In genomic region chr14:62333909-62334687, GRCm38 (mm10) we compare ENCODE assay signal across 13 mouse cellular contexts. TPM values are rescaled to one million over a fixed set of nuclear protein-coding genes. Genes with fewer than 3 reads are reported as not detected.
A peak's percentile ranks its signal among the peaks of the same experiment; 100 is the strongest.
DNase-seq lines count a peak whose midpoint lies in the region; ATAC-seq and TF ChIP-seq lines count a peak whose summit lies in the region.
"Had no signal": no experiment of that assay in that cellular context is flagged by ENCODE, and none has a peak within 500 bp of the region (broad histone marks: within the 10 kb centered on the region; RNA-seq: fewer than 3 reads in every experiment).

No protein-coding gene starts in this region.

- H3K27me3 ChIP-seq in ES-Bruce4 (ENCODE audit: control insufficient read depth, insufficient read depth, low read length, poor library complexity, severe bottlenecking): no peaks in the 10 kb centered on the region
- no peaks in the 10 kb centered on the region for H3K27me3 ChIP-seq in liver, postnatal 0 days (ENCODE audit: insufficient read depth, low read length)
- H3K27me3 ChIP-seq: embryonic facial prominence, embryonic 12.5 days; hindbrain, embryonic 12.5 days had no signal

- peak; percentile 61 for TF ChIP-seq CTCF in layer of hippocampus, adult 2 months (conservative IDR thresholded peaks at IDR 0.05)
- peak; percentile 38 for TF ChIP-seq CTCF in ES-Bruce4 (IDR thresholded peaks at IDR 0.05; ENCODE audit: low read depth, low read length)
- peak; percentile 53 for TF ChIP-seq CTCF in liver, postnatal 0 days (IDR thresholded peaks at IDR 0.05; ENCODE audit: low read depth)

- no peaks in the 10 kb centered on the region for H3K36me3 ChIP-seq in ES-Bruce4 (ENCODE audit: control insufficient read depth, insufficient read depth, low read length, poor library complexity, severe bottlenecking)
- no peaks in the 10 kb centered on the region for H3K36me3 ChIP-seq in liver, postnatal 0 days (replicated peaks; ENCODE audit: insufficient read depth, low read length)
- H3K36me3 ChIP-seq: embryonic facial prominence, embryonic 12.5 days; hindbrain, embryonic 12.5 days had no signal

- peak; percentile 41 for DNase-seq in embryo, embryonic 11 days
- DNase-seq in embryo, embryonic 10 days (ENCODE audit: low spot score): no peak
- DNase-seq in layer of hippocampus, adult 2 months (ENCODE audit: low spot score in 2 of 2): no peak
- DNase-seq in layer of hippocampus, adult 9-10 months (ENCODE audit: low spot score): no peak
- DNase-seq in liver, postnatal 0 days: no peak
- no peak for DNase-seq in spleen, adult 18-20 months
- DNase-seq: gastrocnemius, postnatal 10 days had no signal

- 0 out of 2 replicates have a peak overlapping the region, but pooled peaks have one; percentile 6 for H3K4me2 ChIP-seq in liver, postnatal 0 days (ENCODE audit: low read depth, low read length)
- H3K4me2 ChIP-seq: hindbrain, embryonic 12.5 days had no signal

- 79% methylated on average over 9 of the region's 9 CpGs for WGBS in liver, postnatal 0 days (ENCODE audit: insufficient replicate concordance)

- TF ChIP-seq EP300 in ES-Bruce4 (IDR thresholded peaks at IDR 0.05; ENCODE audit: insufficient read depth, low read depth, low read length): no peak
- TF ChIP-seq EP300 in liver, postnatal 0 days (IDR thresholded peaks at IDR 0.05; ENCODE audit: low read depth): no peak

- H3K9me3 ChIP-seq in ES-Bruce4 (replicated peaks; ENCODE audit: control insufficient read depth, insufficient read depth, low read length, poor library complexity, severe bottlenecking): no peaks in the 10 kb centered on the region
- no peaks in the 10 kb centered on the region for H3K9me3 ChIP-seq in liver, postnatal 0 days (ENCODE audit: low read length)
- H3K9me3 ChIP-seq: embryonic facial prominence, embryonic 12.5 days; hindbrain, embryonic 12.5 days had no signal

- no peak overlapping the region for H3K4me3 ChIP-seq in layer of hippocampus, adult 2 months
- H3K4me3 ChIP-seq in ES-Bruce4 (ENCODE audit: low read depth, low read length): no peak overlapping the region
- no peak overlapping the region for H3K4me3 ChIP-seq in liver, postnatal 0 days (ENCODE audit: low read depth, low read length)
- H3K4me3 ChIP-seq: embryonic facial prominence, embryonic 12.5 days; hindbrain, embryonic 12.5 days had no signal

- TF ChIP-seq POLR2A in ES-Bruce4 (IDR thresholded peaks at IDR 0.05; ENCODE audit: insufficient read depth, low read length): no peak

- H3K27ac ChIP-seq in layer of hippocampus, adult 2 months: no peak overlapping the region
- H3K27ac ChIP-seq in ES-Bruce4 (ENCODE audit: insufficient read depth, low read length): peak overlapping the region; percentile 77; the same call in 1 of the 2 replicates
- no peak overlapping the region for H3K27ac ChIP-seq in liver, postnatal 0 days (ENCODE audit: low read depth)
- H3K27ac ChIP-seq: embryonic facial prominence, embryonic 12.5 days; hindbrain, embryonic 12.5 days had no signal

- peaks cover 2% of the 10 kb centered on the region for H3K4me1 ChIP-seq in ES-Bruce4 (ENCODE audit: control insufficient read depth, insufficient read depth, low read length)
- H3K4me1 ChIP-seq in liver, postnatal 0 days (ENCODE audit: insufficient read depth): peaks cover 20% of the 10 kb centered on the region

- H3K9ac ChIP-seq in ES-Bruce4 (ENCODE audit: low read depth, poor library complexity, severe bottlenecking): no peak overlapping the region
- no peak overlapping the region for H3K9ac ChIP-seq in liver, postnatal 0 days (replicated peaks)
- H3K9ac ChIP-seq: embryonic facial prominence, embryonic 12.5 days; hindbrain, embryonic 12.5 days had no signal

- no peak for ATAC-seq in liver, postnatal 0 days
- ATAC-seq in frontal cortex, adult (ENCODE audit: low TSS enrichment): no peak

RNA-seq across cellular contexts. Expression of gene Dleu7, which starts 41.3 kb away (rescaled TPM):
- total RNA-seq in layer of hippocampus, adult 2 months (2021): 1 to 10 TPM; 4.4 to 5.4 TPM
- polyA plus RNA-seq in ES-Bruce4 (2011; ENCODE audit: insufficient read depth, insufficient read length, low read depth, missing spikeins): 0.46 TPM in 1 of 2 replicates, not detected in the other
- polyA plus RNA-seq in liver, postnatal 0 days (2015; fragmentation: Nextera tagmentation; extraction: Ambion mirVana): 0.08 and 0.15 TPM in 2 replicates
- total RNA-seq: neutrophil, adult 5-6 weeks had no signal
- polyA plus RNA-seq: C2C12 had no signal

RNA-seq across cellular contexts. Expression of gene Rnaseh2b, which starts 41.7 kb away (rescaled TPM):
- 10 to 100 TPM in 1 of 2 experiments, 1 to 10 TPM in 1; 8.5 to 10.7 TPM for total RNA-seq in layer of hippocampus, adult 2 months (2021)
- polyA plus RNA-seq in ES-Bruce4 (2011; ENCODE audit: insufficient read depth, insufficient read length, low read depth, missing spikeins): 74.1 and 75.0 TPM in 2 replicates
- polyA plus RNA-seq in liver, postnatal 0 days (2015; fragmentation: Nextera tagmentation; extraction: Ambion mirVana): 40.2 and 40.8 TPM in 2 replicates
